In the genomic region with DNA sequence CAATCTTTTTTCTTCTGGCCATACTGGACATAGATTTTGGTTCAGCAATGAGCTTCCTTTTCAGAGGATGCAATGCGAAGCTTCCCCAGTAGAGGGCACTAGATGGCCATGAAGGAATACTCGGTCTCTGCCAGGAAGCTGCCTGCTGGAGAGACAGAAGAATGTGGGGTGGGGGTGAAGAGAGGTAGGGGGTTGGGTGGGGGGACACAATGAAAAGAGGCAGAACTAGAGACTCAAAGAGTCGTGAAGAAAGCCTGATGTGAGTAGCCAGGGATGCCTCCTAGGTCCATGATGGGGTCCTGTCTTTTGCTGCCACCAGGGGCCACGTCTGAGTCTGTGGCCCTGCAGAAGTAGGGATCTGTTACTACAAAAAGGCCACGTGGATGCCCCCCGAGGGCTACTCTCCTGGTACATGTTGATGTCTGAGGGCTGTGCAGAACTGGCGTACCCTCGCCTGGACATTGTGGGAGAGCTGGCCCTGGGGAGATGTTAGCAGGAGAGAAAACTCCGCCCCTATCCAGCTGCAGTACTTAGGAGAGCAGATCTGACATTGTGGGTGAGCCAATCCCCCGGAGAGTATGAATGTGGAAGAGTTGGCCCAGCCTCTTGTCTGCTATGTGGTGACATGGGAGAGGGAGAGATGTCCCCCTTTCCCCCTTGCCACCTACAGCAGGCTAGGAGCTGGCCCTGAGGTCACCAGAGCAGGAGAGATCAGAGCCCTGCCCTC, we compare ENCODE assay signal across 8 mouse cellular contexts. TPM values are rescaled to one million over a fixed set of nuclear protein-coding genes. Genes with fewer than 3 reads are reported as not detected.
DNase-seq lines count a peak whose midpoint lies in the region; ATAC-seq and TF ChIP-seq lines count a peak whose summit lies in the region.

No protein-coding gene starts in this region.

- TF ChIP-seq CTCF in embryonic fibroblast, embryonic 13.5 days (IDR thresholded peaks at IDR 0.05; ENCODE audit: borderline replicate concordance, insufficient read depth, low read length): peak; percentile 40; the same call in 1 of the 2 replicates

- H3K4me2 ChIP-seq in liver, embryonic 12.5 days: no peak overlapping the region
- H3K4me2 ChIP-seq in neural tube, embryonic 13.5 days: no peak overlapping the region

- H3K4me3 ChIP-seq in embryonic fibroblast, embryonic 13.5 days (ENCODE audit: insufficient read depth, low read length): no peak overlapping the region
- H3K4me3 ChIP-seq in liver, embryonic 12.5 days: no peak overlapping the region
- H3K4me3 ChIP-seq in neural tube, embryonic 13.5 days: no peak overlapping the region

- H3K9me3 ChIP-seq in liver, embryonic 12.5 days (replicated peaks): no peaks in the 10 kb centered on the region
- no peaks in the 10 kb centered on the region for H3K9me3 ChIP-seq in neural tube, embryonic 13.5 days

- intact Hi-C loops in heart, postnatal 10 days (cut with DNase I): loop anchor here (1.0 to 10.0 kb wide), 7 partner anchors 42 to 454 kb away; no protein-coding TSS in a partner anchor

- H3K4me1 ChIP-seq in embryonic fibroblast, embryonic 13.5 days (ENCODE audit: control insufficient read depth, insufficient read depth, low read length): peaks cover 6% of the 10 kb centered on the region; the same call in 1 of the 2 replicates
- H3K4me1 ChIP-seq in liver, embryonic 12.5 days: peaks cover 16% of the 10 kb centered on the region; the same call in 1 of the 2 replicates
- H3K4me1 ChIP-seq in neural tube, embryonic 13.5 days (replicated peaks): peaks cover 4% of the 10 kb centered on the region

- WGBS in liver, embryonic 12.5 days (ENCODE audit: insufficient replicate concordance): 23% methylated on average over 10 of the region's 10 CpGs
- WGBS in neural tube, embryonic 13.5 days: 38% methylated on average over 10 of the region's 10 CpGs

- no peak for TF ChIP-seq POLR2A in embryonic fibroblast, embryonic 13.5 days (IDR thresholded peaks at IDR 0.05; ENCODE audit: low read depth, low read length)

- H3K36me3 ChIP-seq in liver, embryonic 12.5 days: no peaks in the 10 kb centered on the region
- H3K36me3 ChIP-seq in neural tube, embryonic 13.5 days: no peaks in the 10 kb centered on the region

- peak; percentile 22 to 48 for DNase-seq in CD8-positive naive resting alpha-beta T cell, adult 2 months (ENCODE audit: low read depth in 2 of 2, low spot score in 2 of 2)
- DNase-seq in adrenal gland, postnatal 36 days: peak; percentile 75 to 81
- peak; percentile 81 to 88 for DNase-seq in heart, postnatal 10 days
- DNase-seq in kidney, postnatal 36 days: peak; percentile 63 to 88
- peak; percentile 24 to 41 for DNase-seq in thymus, adult 18-20 months

- ATAC-seq in liver, embryonic 12.5 days: 0 out of 2 replicates have a peak, but pooled peaks have one; percentile 18
- ATAC-seq in neural tube, embryonic 13.5 days (ENCODE audit: low read depth): peak; percentile 59; the same call in 1 of the 2 replicates

- H3K27me3 ChIP-seq in liver, embryonic 12.5 days (replicated peaks): no peaks in the 10 kb centered on the region
- no peaks in the 10 kb centered on the region for H3K27me3 ChIP-seq in neural tube, embryonic 13.5 days

- H3K9ac ChIP-seq in liver, embryonic 12.5 days: no peak overlapping the region
- no peak overlapping the region for H3K9ac ChIP-seq in neural tube, embryonic 13.5 days

- H3K27ac ChIP-seq in embryonic fibroblast, embryonic 13.5 days (ENCODE audit: insufficient read depth, low read length): no peak overlapping the region
- H3K27ac ChIP-seq in liver, embryonic 12.5 days: no peak overlapping the region
- H3K27ac ChIP-seq in neural tube, embryonic 13.5 days (replicated peaks): no peak overlapping the region

RNA-seq across cellular contexts. Expression of a gene that starts 43.4 kb away (rescaled TPM):
- total RNA-seq in adrenal gland, postnatal 36 days (2021): 10 to 100 TPM; 13.2 to 17.0 TPM
- 4.2 and 5.1 TPM in 2 replicates for polyA plus RNA-seq in embryonic fibroblast, embryonic 13.5 days (2011; ENCODE audit: insufficient read length, low read depth, missing spikeins)
- total RNA-seq in heart, postnatal 10 days (2021): 10 to 100 TPM; 25.9 to 33.4 TPM
- polyA plus RNA-seq in liver, embryonic 12.5 days (2016; fragmentation: Nextera tagmentation; extraction: Ambion mirVana): 4.3 and 7.0 TPM in 2 replicates
- polyA plus RNA-seq in neural tube, embryonic 13.5 days (2015; fragmentation: Nextera tagmentation; extraction: Ambion mirVana): 4.7 and 6.0 TPM in 2 replicates

Comparison
In these comparisons a context has a peak if more than half of its experiments do, and no peak if none do; other contexts are left out.
1. DNase-seq: peak in every context shown above with its lines; median percentile 84 in heart, postnatal 10 days; 78 in adrenal gland, postnatal 36 days; 76 in kidney, postnatal 36 days; 35 in CD8-positive naive resting alpha-beta T cell, adult 2 months; 32 in thymus, adult 18-20 months.